Mouse (Mus musculus): Measurements from ENCODE around the gene Zfhx3.
A peak's percentile ranks its signal among the peaks of the same experiment; 100 is the strongest.

Zfhx3 gene

GRCm38 (mm10) chr8:108778551-108778950, 836.1 kb downstream of the Zfhx3 start:
- no peak for DNase-seq (ENCODE audit: extremely low spot score, low spot score)

- no peak for DNase-seq (ENCODE audit: extremely low spot score, low spot score)
These were observed 838.3 kb downstream of the Zfhx3 start for GRCm38 (mm10) chr8:108780766-108781165.

DNA sequence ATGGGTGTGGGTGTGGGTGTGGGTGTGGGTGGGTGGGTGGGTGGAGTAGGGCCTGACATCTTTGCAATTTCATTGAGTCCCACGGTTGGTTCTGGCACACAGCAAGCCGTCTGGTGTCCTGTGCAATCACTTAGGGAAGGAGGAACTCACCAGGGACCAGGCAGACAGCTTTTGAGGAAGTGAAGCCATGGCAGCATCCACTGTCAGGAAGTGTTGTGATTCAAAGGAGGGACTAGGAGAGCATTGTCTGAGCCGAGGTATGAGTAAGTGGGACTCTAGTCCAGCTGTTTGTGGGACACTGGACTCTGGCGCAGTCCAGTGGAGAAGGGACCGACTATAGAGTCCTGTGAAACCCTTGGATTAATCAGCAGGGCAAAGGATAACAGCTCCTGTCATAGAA, 838.7 kb downstream of the Zfhx3 start:
- no peak for DNase-seq (ENCODE audit: extremely low spot score, low spot score)

DNA sequence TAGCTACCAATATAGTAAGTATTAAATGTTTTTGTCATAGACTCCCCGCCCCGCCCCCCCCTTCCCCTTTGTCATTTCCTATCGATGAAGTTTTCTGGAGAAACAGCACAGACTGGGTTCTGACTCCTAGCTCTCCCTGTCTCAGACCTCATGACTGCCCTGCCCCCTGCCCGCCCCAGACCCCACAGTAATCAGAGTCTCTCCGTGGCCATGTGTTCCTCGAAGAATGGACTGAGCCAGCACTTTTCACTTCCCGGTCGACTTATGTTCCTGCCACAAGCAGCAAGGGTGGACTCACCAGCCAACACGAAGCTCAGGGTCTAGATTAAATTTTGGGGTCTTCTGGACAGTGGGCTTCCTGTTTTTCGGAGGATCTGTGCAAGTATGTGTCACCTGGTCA, 840.7 kb downstream of the Zfhx3 start:
- DNase-seq (ENCODE audit: extremely low spot score, low spot score) = no peak

GRCm38 (mm10) chr8:108788156-108788761, 845.8 kb downstream of the Zfhx3 start:
- DNase-seq (ENCODE audit: extremely low spot score, low spot score) = no peak

DNA sequence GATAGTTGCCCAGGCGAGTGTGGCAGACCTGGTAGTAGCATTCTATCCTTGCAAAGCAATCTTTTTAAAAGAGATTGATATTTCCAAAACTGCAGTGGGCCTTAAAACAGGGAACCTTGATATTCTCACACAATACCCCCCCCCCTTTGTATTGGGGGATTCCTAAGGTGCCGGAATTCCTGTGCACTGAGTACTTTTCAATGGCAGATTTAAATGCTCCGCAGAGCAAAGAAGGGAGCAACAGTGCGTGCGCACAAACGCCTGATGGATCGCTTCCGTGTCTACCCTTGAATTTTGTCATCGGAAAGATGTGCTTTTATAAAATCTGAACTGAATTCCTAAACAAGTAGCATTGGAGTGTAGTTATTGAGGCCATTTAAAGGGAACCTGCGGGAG, 846.3 kb downstream of the Zfhx3 start:
- DNase-seq (ENCODE audit: extremely low spot score, low spot score) = no peak

GRCm38 (mm10) chr8:108790559-108791293, 848.3 kb downstream of the Zfhx3 start:
- DNase-seq (ENCODE audit: extremely low spot score, low spot score) = no peak

- DNase-seq (ENCODE audit: extremely low spot score, low spot score) = no peak
These were observed 853.6 kb downstream of the Zfhx3 start for GRCm38 (mm10) chr8:108796076-108796475.

- no peak for DNase-seq (ENCODE audit: extremely low spot score, low spot score)
These were observed 854.4 kb downstream of the Zfhx3 start for GRCm38 (mm10) chr8:108796882-108797281.

GRCm38 (mm10) chr8:108798012-108798411, 855.6 kb downstream of the Zfhx3 start:
- no peak for DNase-seq (ENCODE audit: extremely low spot score, low spot score)

DNA sequence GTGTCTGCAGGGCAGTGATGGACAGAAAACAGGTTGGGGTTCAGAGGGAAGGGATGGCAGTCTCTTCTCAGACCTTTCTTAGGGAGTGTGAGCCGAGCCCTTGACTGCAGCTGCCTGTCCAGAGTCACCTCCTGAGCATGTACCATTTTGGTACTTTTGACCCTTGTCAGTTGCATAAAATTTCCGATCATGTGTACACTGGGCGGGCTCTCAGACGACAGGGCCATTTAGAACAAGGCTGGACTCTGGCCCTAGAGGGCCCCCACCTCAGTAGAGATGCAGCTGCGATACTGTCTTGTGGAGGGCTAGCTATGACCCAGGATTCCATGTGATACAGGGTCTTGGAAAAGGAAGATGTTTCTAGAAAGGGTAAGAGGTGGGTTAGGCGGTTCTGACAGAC, 856.8 kb downstream of the Zfhx3 start:
- DNase-seq (ENCODE audit: extremely low spot score, low spot score) = no peak

GRCm38 (mm10) chr8:108800357-108800756, 857.9 kb downstream of the Zfhx3 start:
- no peak for DNase-seq (ENCODE audit: extremely low spot score, low spot score)

GRCm38 (mm10) chr8:108803017-108803416, 860.6 kb downstream of the Zfhx3 start:
- no peak for DNase-seq (ENCODE audit: extremely low spot score, low spot score)

DNA sequence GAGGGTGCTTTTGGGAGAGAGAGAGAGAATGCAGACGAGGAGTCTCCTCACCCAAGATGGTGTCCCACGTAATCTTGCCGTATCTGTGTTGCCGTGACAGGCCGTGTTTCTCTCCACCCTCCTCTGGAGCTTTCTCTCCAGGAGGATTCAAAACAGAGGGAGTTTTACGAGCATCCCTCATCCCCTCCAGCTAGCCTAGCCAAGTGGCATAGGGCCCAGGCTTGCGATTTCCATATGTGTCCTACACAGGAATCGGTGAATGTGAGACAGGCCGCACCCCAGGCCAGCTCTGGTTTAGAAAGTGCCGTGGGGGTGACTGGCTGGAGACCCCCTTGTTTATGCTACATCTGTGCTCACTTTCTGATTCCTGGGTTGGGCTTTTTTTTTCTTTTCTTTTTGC, 869.2 kb downstream of the Zfhx3 start:
- DNase-seq (ENCODE audit: extremely low spot score, low spot score) = no peak

GRCm38 (mm10) chr8:108813375-108813774, 870.9 kb downstream of the Zfhx3 start:
- no peak for DNase-seq (ENCODE audit: extremely low spot score, low spot score)

GRCm38 (mm10) chr8:108819271-108819671, 876.8 kb downstream of the Zfhx3 start:
- DNase-seq (ENCODE audit: extremely low spot score, low spot score) = no peak

DNA sequence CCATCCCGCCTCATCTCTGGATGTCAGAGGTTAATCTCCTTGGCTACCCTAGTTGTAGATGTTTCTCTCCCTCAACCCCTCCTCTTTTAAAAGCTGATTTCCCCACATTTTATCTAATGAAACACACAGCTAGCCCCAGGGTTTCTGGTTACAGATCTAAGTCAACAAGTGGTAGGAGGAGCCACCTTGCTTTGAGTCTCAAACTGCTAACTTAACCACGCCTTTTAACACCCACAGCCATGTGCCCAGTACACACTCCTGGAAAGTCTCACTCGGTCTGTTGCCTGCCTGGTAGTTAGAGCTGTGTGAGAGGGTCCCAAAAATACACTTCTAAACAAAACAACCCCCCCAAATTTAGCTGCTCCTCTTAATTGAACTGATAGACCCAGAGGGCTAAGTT, 877.4 kb downstream of the Zfhx3 start:
- no peak for DNase-seq (ENCODE audit: extremely low spot score, low spot score)

DNA sequence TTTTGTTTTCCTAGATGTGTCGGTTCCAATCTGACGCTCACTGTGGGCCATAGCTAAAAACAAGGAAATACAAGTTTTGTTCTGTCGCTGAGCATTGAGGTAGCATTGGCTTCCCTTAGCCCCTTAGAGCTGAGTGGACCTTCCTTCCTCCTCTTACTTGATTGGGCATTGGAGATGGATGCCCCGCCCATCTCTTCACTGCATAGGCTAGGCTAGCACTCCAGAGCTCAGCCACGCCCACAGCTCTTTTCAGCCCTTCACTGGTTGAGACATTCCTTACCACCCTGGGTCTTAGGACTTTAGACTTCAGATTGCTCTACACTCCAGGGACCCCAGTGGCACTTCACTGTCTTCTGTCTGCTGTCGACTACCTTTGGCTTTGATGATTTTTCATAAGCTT, 878.2 kb downstream of the Zfhx3 start:
- DNase-seq (ENCODE audit: extremely low spot score, low spot score) = peak; percentile 41

GRCm38 (mm10) chr8:108822841-108823266, 880.4 kb downstream of the Zfhx3 start:
- DNase-seq (ENCODE audit: extremely low spot score, low spot score) = no peak

- no peak for DNase-seq (ENCODE audit: extremely low spot score, low spot score)
These were observed 881.6 kb downstream of the Zfhx3 start for GRCm38 (mm10) chr8:108824049-108824448.

- DNase-seq (ENCODE audit: extremely low spot score, low spot score) = no peak
These were observed 884.0 kb downstream of the Zfhx3 start for GRCm38 (mm10) chr8:108826414-108826813.

GRCm38 (mm10) chr8:108827428-108827827, 885.0 kb downstream of the Zfhx3 start:
- no peak for DNase-seq (ENCODE audit: extremely low spot score, low spot score)

DNA sequence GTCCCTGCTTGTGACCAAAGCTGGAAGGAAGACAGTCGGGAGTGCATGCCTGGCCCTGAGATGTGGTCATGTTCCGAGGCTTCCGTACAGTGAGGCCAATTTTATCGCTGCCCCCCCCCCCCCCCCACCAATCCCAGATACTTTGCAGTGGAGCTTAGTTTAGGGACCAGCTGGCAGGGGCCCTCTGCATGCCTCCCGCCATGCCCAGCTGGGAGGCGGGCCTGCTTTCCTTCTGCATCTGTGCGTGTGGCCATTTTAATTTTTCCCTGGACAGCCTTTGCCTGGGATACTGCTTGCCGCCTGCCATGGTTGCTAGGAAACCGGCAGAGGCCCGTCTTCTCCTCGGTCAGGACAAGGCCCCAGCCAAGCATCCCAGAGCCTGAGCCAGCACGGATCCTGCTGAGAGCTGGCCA, 886.9 kb downstream of the Zfhx3 start:
- peak; percentile 64 for DNase-seq (ENCODE audit: extremely low spot score, low spot score)
